Mouse (Mus musculus) cerebellum, adult 2 months (tissue): ENCODE results near the gene Boc.

Experiments used
- CTCF ChIP-seq: fragments of 200-500 bp; IDR thresholded peaks from 2 replicates; pipeline ENCODE4 v1.5.1; 2011; ENCODE audit warnings: low read depth, mild to moderate bottlenecking, control low read depth, low read length, moderate library complexity, borderline replicate concordance; ENCODE audit not compliant: insufficient read depth
- POLR2A ChIP-seq: fragments of 200-500 bp; IDR thresholded peaks from 2 replicates; pipeline ENCODE4 v1.6.1; 2011; ENCODE audit warnings: low read length, control low read depth, borderline replicate concordance; ENCODE audit not compliant: insufficient read depth

GRCm38 (mm10) chr16:44533522-44533921, 25.2 kb downstream of the Boc start:
- TF ChIP-seq POLR2A: no peak
- no peak for TF ChIP-seq CTCF
